Mouse (Mus musculus) erythroblast, embryonic 14.5 days (primary cell): ENCODE results near the gene Hnrnpm. TPM values are rescaled to one million over a fixed set of nuclear protein-coding genes. Genes with fewer than 3 reads are reported as not detected.

ENCODE experiments used
- H3K27me3 ChIP-seq: 2 replicates; pipeline ENCODE4 v1.6.1; 2012; ENCODE audit warnings: inconsistent platforms; ENCODE audit not compliant: control insufficient read depth
- H3K36me3 ChIP-seq: 2 replicates; pipeline ENCODE4 v1.6.1; 2012; ENCODE audit warnings: mild to moderate bottlenecking, inconsistent platforms; ENCODE audit not compliant: control insufficient read depth
- H3K4me1 ChIP-seq: 2 replicates; pipeline ENCODE4 v1.6.1; 2012; ENCODE audit warnings: inconsistent platforms; ENCODE audit not compliant: control insufficient read depth
- H3K4me3 ChIP-seq: replicated peaks from 2 replicates; pipeline ENCODE3; 2012; ENCODE audit warnings: moderate library complexity, mild to moderate bottlenecking, inconsistent platforms
- H3K9me3 ChIP-seq: 2 replicates; pipeline ENCODE4 v1.6.1; 2012; ENCODE audit warnings: low read length, inconsistent platforms, mixed read lengths; ENCODE audit not compliant: control insufficient read depth
- GATA1 ChIP-seq: IDR thresholded peaks from 2 replicates; pipeline ENCODE4 v1.6.1; 2012; ENCODE audit warnings: low read length, inconsistent platforms, mixed read lengths
- TAL1 ChIP-seq: IDR thresholded peaks from 3 replicates; pipeline ENCODE4 v1.6.1; 2012; ENCODE audit warnings: low read length, inconsistent platforms, mixed read lengths
- polyA plus RNA-seq: library from polyadenylated mRNA; stranded (reverse); fragments of >175 nt; gene quantifications from 2 replicates; pipeline ENCODE4 v1.2.3, GENCODE M21; 2012

Hnrnpm gene
- polyA plus RNA-seq, 1 experiment = 43.0 TPM

DNA sequence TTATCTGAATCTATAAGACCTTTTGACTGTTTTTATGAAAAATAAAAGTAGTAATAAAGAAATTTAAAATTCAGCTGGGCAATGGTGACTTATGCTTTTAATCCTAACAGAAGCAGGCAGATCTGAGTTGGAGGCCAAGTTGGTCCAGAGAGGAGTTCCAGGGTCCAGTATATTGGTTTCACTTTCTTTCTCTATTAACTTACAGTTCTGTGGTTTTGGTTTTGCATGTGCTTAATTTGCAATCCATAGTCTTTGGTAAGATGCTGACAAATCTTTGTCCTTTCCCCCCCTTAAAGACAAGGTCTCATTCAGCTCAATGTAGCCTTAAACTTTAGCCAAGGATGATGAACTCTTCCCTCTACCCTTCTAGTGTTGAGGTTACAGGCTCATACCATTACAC lies 7.9 kb downstream of the Hnrnpm start:
- peaks cover 43% of the 10 kb centered on the region for H3K4me1 ChIP-seq
- H3K27me3 ChIP-seq = no peaks in the 10 kb centered on the region
- TF ChIP-seq TAL1 (no peak), GATA1 (no peak)
- no peaks in the 10 kb centered on the region for H3K9me3 ChIP-seq
- H3K36me3 ChIP-seq = peaks cover 99% of the 10 kb centered on the region
- no peak overlapping the region for H3K4me3 ChIP-seq

DNA sequence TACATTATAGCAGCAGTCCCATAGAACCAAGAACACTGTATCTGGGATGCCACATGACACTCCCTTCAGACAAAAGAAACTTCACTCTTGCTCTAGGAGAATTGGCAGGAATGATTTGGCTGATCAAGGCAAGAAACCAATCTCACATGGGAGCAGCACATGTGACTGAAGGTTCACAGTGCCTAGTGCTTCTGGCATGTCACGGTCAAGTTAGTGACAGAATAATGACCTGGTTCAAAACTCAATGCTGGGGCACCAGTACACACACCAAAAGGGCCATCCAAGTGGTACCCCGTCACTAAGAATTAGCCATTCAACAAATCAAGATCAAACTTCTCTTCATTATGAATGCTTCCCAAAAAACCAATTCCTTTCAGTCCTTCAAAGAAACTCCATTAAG lies 10.6 kb downstream of the Hnrnpm start:
- TF ChIP-seq TAL1 = no peak
- TF ChIP-seq GATA1 = no peak
- Histone ChIP-seq H3K27me3 (no peaks in the 10 kb centered on the region), H3K9me3 (no peaks in the 10 kb centered on the region), H3K4me1 (peaks cover 25% of the 10 kb centered on the region), H3K4me3 (no peak overlapping the region), H3K36me3 (peaks cover 92% of the 10 kb centered on the region)

DNA sequence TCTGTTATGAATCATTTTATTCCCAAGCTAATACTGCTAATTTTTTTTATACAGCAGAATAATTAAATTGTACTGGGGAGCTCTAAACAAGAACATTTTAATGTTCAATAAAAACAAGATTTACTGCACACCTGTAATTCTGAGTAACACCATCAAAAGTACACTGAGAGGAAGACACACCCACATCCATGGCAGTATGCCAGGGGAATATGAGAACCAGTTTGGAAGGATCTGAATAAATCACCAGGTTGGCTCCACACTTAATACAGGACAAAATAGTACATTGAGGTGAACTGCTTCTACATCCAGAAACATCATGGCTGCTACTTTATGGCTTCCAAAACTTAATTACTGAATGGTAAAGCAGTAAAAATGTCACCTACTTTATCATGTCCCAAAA lies 11.2 kb downstream of the Hnrnpm start:
- Histone ChIP-seq H3K4me1 (peaks cover 26% of the 10 kb centered on the region), H3K36me3 (peaks cover 89% of the 10 kb centered on the region)

DNA sequence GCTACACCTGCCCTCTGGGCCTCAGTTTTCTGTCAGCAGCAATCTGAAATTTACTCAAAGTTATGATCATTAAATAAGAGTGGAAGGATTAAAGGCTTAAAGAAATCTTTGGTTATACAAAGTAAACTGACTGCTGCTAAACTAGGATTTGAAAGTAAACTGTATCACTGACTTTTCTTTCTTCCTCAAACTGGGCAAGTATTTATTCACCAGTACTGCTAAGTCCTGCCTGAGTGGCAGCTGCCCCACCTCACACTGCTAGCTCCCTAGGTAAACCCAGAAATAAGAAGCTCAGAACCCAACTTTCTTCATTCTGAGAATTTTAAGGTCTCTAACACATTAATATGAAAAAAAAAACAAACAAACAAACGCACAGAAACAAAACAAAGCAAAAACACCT lies 12.8 kb downstream of the Hnrnpm start:
- no peaks in the 10 kb centered on the region for H3K9me3 ChIP-seq
- H3K36me3 ChIP-seq = peaks cover 89% of the 10 kb centered on the region
- H3K4me3 ChIP-seq = no peak overlapping the region
- no peaks in the 10 kb centered on the region for H3K27me3 ChIP-seq
- TF ChIP-seq TAL1 = no peak
- H3K4me1 ChIP-seq = peaks cover 30% of the 10 kb centered on the region

More for the DNA sequence above, 11.2 kb downstream of the Hnrnpm start:
- Histone ChIP-seq H3K4me3 (no peak overlapping the region), H3K27me3 (no peaks in the 10 kb centered on the region), H3K9me3 (no peaks in the 10 kb centered on the region)
- no peak for TF ChIP-seq GATA1
- TF ChIP-seq TAL1 = no peak

DNA sequence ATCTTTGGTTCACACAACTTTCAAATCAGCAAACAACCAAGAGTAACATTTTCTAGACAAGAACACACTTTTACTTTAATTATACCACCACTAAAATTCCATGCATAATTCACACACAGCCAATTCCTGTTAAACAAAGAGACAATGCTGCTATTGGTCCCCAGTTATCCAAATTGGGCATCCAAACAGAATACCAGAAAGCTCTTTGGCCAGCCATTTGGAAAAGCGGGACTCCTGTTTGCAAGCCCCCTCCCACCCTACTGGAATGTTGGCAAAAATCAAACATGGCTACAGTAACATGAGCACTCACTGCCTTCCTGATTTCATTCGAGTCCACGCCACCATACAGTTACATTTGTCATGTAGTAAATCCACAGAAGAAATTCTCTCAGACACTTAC lies 17.0 kb downstream of the Hnrnpm start:
- H3K9me3 ChIP-seq = no peaks in the 10 kb centered on the region
- no peaks in the 10 kb centered on the region for H3K27me3 ChIP-seq
- no peak overlapping the region for H3K4me3 ChIP-seq
- peaks cover 89% of the 10 kb centered on the region for H3K36me3 ChIP-seq
- H3K4me1 ChIP-seq = peaks cover 39% of the 10 kb centered on the region
- TF ChIP-seq GATA1 (no peak), TAL1 (no peak)

DNA sequence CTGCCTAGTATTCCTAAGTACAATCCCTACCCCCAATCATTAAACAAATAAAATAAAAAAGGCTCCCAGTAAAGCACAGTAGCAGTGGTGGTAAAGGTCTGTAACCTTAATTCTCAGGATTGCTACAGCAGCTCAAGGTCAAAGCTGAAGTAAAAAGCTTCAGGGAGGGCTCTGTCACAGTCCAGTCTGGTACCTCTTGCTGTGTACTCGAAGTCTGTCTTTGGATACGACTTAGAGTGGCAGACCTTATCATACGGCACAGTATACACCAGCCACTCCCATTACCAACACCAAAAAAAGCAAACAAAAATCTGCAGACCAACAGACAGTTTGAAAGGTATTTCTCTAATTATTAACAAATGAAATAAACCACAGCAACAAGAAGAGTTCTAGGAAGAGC lies 19.8 kb downstream of the Hnrnpm start:
- Histone ChIP-seq H3K4me3 (no peak overlapping the region), H3K4me1 (peaks cover 36% of the 10 kb centered on the region), H3K9me3 (no peaks in the 10 kb centered on the region), H3K36me3 (peaks cover 92% of the 10 kb centered on the region), H3K27me3 (no peaks in the 10 kb centered on the region)
- TF ChIP-seq TAL1 (no peak), GATA1 (no peak)

DNA sequence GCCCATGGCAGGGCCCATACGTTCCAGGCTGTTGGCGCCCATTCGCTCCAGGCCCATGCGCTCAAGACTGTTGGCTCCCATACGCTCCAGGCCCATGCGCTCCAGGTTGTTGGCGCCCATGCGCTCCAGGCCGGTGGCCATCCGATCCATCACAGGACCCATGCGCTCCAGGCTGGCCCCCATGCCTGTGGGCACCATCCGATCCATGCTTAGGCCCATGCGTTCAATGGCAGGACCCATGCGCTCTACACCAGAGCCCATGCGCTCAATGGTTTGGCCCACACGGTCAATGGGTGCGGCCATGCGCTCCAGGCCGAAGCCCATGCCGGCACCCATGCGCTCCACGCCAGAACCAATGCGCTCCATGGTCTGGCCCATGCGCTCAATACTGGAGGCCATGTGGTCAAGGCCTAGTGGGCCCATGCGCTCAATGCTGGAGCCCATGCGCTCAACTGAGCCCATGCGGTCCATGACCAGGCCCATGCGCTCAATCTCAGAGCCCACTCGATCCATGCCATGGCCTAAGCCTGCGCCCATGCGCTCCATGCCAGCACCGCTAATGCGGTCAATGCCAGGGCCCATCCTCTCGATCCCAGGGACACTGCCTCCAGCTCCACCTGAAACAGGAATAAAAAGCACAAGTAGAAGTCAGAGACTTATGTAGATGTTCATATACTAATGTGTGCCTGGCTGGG lies 36.7 kb downstream of the Hnrnpm start:
- TF ChIP-seq TAL1 (no peak), GATA1 (no peak)
- H3K4me1 ChIP-seq = no peaks in the 10 kb centered on the region; the same call in 1 of the 2 replicates
- peaks cover 100% of the 10 kb centered on the region for H3K36me3 ChIP-seq
- no peak overlapping the region for H3K4me3 ChIP-seq
- H3K27me3 ChIP-seq = no peaks in the 10 kb centered on the region; the same call in 1 of the 2 replicates
- no peaks in the 10 kb centered on the region for H3K9me3 ChIP-seq

DNA sequence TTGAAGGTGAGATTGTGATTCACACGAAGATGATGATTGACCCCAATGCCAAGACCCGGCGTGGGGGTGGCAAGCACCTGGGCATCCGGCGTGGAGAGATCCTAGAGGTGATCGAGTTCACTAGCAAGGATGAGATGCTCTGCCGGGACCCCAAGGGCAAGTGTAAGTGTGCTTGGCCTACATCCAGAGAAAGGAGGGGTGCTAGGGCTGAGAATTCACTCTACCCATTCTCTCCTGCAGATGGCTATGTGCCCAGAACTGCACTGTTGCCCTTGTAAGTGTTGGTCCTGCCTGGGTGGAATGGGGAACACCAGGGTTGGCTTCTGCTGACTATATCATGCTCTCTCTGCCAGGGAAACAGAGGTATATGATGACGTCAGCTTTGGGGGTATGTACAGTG lies 41.6 kb downstream of the Hnrnpm start:
- no peaks in the 10 kb centered on the region; the same call in 1 of the 2 replicates for H3K27me3 ChIP-seq
- peaks cover 89% of the 10 kb centered on the region for H3K36me3 ChIP-seq
- H3K4me3 ChIP-seq = no peak overlapping the region
- no peaks in the 10 kb centered on the region for H3K9me3 ChIP-seq
- peaks cover 2% of the 10 kb centered on the region for H3K4me1 ChIP-seq
- no peak for TF ChIP-seq TAL1
- TF ChIP-seq GATA1 = no peak

DNA sequence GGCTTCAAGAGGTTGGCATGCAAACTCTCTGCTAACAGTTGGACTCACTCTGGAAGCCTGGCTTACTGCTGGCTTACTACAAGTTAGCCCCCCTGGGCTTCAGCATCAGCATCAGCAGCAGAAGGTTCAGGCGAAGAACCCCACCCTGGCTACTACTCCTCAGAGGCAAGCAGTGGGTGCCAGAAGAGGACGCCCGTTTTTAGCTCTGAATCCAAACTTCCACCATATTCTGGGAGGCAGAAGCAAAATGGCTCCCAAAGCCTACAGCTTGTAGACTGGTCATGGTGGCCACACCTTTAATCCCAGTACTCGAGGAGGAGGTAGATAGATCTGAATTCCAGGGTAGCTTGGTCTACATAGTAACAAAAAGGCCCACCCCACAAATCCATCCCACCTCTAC lies 42.6 kb downstream of the Hnrnpm start:
- Histone ChIP-seq H3K27me3 (no peaks in the 10 kb centered on the region), H3K4me1 (peaks cover 4% of the 10 kb centered on the region), H3K36me3 (peaks cover 79% of the 10 kb centered on the region), H3K9me3 (no peaks in the 10 kb centered on the region), H3K4me3 (no peak overlapping the region)
- TF ChIP-seq GATA1 (no peak), TAL1 (no peak)

DNA sequence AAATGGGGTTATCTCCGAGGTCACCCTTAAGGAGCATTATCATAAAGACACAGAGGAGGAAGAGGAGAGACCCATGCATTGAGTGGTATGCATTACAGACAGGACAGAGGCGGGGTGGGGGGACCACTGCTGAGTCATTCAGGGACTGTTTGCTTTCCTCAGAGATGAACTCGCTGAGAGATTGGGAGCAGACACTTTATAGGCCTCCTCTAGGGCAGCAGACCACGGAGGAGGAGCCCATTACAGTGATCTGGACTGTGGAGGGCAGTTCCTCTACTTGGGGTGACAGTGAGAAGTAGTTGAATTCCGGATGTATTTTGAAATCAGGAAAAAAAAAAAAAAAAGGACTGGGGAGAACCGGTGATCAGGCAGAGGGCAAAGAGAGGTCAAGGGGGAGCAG lies 46.9 kb downstream of the Hnrnpm start:
- no peaks in the 10 kb centered on the region for H3K9me3 ChIP-seq
- no peaks in the 10 kb centered on the region for H3K27me3 ChIP-seq
- peaks cover 55% of the 10 kb centered on the region for H3K36me3 ChIP-seq
- no peak for TF ChIP-seq GATA1
- TF ChIP-seq TAL1 = no peak
- no peak overlapping the region for H3K4me3 ChIP-seq
- peaks cover 4% of the 10 kb centered on the region for H3K4me1 ChIP-seq
